Mouse (Mus musculus): Measurements from ENCODE around the gene Gcnt2.

The Gcnt2 gene

DNA sequence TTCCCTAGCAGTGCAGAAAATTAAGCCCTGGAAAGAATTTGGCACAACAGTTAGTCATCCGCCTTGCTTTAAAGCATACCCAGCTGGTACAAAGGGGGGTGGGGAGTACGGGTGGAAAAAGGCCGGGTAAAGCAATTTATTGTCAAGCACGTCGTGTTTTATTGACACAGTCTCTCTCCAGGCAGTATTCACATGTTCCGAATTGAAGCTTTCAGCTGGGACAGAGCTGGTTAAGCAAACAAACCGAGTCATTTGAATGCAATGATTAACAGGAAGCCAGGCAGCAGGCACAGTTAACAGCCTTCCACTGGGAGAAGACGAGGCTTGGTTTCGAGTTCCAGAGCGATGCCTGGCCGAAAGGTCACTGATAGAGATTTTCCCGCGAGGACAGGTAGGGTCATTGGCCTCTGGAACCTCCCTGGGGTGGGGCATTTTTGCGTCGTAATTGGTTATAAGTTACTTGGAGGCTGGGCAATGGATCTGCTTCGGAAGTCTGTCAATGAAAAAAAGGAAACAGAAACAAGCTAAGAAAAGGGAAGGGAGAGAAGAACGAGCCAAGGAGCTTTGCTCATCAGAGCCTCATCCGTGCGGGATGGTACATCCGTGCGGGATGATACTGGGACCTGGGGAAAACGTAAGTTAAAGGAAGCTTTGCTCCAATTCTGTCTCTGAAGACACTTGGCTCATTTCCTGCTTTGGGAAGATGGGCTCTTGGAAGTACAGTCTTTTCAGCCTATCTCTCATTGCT, at the start of gene Gcnt2:
Gene Gcnt2, plus strand, starts transcription at position 103 of the 748 bp plus-strand sequence.
- DNase-seq (ENCODE audit: low spot score), result no peak

DNA sequence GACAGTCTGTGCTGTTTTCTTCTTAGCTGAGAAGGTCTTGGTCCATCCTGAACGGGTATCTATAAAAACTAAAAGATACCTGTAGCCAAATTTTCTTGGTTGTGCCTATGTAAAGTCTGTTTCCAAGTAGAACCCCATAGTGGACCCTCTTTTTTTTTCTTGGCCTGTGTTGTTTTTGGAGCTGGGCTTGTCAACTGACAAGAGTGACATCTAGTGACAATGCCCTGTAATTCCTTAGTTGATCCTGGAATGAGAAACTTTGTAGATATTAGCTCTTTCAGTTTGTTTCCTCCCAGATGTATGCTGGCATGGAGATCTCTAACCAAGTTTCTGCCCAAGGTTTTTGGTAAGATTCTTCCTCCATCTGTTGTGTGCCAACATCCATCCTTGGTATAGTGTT, 38.9 kb upstream of the Gcnt2 start:
- no peak for DNase-seq (ENCODE audit: low spot score)

DNA sequence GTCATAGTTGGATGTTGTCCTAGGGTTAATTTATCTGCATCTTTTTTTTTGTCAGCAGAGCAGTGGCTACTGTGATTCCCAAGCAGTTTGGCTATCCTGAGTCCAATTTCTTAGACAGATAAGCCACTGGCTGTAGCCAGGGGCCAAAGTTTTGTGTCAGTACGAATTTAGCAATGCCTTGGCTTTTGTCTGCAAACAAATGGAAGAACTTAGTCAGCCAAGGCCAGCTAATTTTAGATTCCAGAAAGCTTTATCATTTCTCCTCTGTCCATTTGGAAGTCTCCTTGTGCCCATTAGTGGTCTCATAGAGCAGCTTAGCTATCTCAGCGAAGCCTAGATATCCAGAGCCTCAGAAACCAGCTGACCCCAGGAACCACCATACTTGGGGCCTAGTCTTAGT, 37.6 kb upstream of the Gcnt2 start:
- no peak for DNase-seq (ENCODE audit: low spot score)

DNA sequence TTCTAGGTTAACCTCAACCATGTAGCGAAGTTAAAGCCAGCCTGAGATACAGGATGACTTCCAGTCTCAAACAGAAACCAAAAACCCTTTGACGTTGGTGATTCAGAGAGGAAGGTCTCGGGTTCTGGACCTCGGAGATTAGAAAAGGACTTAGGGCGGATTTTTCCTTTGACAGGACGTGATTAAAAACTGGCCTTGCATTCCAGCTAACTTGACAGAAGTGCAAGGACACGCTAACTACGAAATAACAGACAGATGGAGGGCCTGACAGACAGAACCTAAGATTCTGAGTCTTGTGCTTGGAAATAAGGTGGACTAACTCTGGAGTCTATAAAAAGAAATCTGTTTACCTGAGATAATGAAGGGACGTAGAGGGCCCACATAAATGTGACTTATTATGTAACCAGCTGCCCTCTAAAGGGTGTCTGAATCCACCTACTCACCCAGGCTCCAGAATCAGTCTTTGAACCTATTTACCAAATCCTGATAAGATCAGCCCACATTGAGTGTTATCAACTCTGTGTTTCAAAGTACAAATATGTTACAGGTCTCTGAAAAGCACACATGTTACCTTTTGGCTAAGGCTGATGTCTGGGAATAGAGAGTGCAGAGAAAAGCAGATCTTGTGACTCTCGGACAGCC, 18.3 kb upstream of the Gcnt2 start:
- DNase-seq (ENCODE audit: low spot score), result no peak

GRCm38 (mm10) chr13:40842141-40842540, 17.4 kb upstream of the Gcnt2 start:
- no peak for DNase-seq (ENCODE audit: low spot score)

DNA sequence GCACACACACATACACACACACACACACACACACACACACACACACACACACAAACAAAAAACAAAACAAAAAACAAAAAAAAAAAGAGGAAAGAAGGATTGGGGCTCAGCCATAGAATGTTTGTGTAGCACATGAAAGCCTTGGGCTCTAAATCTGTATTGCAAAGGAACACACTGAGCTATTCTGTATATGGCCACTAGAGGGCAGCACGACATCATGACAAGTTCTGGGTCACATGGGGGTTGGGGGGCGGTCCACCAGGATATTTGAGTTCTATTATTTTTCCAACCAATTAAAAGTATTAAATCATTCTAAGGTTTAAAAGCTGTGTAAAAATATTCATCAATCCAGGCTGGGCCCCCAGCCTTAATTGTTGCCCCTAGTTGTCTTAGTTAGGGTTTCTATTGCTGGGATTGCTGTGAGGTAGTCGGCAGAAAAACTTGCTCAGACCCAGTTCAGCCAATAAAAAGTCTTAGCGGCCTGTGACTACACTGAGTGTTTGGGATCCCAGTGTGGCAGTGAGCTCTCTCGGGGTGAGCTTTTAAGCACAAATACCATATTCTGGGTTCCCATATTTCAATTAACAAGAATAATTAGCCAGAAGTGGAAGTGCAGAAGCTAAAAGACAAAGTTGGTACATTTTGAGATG, 16.0 kb upstream of the Gcnt2 start:
- DNase-seq (ENCODE audit: low spot score), result peak; percentile 63

DNA sequence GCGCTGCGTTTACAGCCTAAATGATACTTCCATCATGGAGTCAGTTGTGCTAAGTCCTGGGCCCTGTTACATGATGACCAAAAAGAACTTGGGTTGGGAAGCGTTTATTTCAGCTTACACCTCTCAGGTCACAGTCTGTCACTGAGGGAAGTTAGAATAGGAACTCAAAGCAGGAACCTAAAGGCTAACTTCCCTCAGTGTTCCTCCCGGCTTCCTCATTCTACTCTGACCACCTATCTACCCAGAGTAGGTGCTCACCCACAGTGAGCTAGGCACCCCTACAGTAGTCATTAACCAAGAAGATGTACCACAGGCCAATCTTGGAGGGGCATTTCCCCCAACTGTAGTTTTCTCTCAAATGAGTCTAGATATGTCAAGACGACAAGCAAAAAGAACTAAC, 15.4 kb upstream of the Gcnt2 start:
- no peak for DNase-seq (ENCODE audit: low spot score)

DNA sequence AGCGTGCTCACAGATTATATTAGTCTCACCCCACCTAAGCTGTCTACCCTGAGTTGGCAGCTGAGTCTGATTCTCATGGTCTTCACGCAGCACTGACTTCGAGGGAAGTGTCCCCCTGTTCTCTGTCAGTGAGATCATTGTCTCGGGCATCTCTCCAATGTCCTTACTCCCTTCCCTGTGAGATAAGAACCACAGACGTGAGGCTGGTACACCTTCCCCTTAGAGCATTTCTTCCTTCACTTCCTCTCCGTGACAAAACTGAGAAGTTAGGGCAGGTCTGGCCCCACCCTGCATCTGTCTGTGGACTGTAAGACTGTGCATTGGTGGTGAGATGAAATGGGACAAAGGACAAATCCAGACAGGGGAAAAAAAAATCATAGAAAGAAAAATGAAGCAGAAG, 13.6 kb upstream of the Gcnt2 start:
- DNase-seq (ENCODE audit: low spot score), result no peak

DNA sequence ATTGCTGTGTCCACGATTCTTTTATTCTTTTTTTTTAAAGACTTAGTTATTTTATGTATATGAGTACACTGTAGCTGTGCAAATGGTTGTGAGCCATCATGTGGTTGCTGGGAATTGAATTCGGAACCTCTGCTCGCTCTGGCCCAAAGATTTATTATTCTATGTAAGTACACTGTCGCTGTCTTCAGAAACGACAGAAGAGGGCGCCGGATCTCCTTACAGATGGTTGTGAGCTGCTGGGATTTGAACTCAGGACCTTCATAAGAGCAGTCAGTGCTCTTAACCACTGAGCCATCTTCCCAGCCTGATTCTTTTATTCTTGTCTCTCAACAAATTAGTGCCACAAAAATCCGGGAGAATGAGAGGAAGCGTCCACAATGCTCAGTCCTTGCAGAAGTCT, 13.2 kb upstream of the Gcnt2 start:
- DNase-seq (ENCODE audit: low spot score), result no peak

GRCm38 (mm10) chr13:40847898-40848297, 11.7 kb upstream of the Gcnt2 start:
- no peak for DNase-seq (ENCODE audit: low spot score)

DNA sequence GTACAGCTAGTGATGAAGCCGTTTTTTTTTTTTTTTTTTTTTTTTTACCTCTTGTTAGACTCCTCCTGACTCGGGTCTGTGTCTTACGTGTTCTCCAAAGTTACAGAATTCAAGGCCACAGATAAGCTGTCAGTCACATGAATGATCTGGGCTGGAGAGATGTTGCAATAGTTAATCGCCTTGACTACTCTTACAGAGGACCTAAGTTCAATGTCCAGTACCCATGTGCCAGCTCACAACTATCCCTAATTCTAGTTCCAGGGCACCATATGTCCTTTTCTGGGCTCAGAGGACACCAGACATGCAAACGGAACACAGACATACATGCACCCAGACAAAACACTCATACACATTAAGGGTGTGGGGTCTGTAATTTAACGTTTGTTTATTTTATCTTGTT, 8.9 kb upstream of the Gcnt2 start:
- DNase-seq (ENCODE audit: low spot score), result no peak

GRCm38 (mm10) chr13:40851281-40851680, 8.3 kb upstream of the Gcnt2 start:
- DNase-seq (ENCODE audit: low spot score), result no peak

DNA sequence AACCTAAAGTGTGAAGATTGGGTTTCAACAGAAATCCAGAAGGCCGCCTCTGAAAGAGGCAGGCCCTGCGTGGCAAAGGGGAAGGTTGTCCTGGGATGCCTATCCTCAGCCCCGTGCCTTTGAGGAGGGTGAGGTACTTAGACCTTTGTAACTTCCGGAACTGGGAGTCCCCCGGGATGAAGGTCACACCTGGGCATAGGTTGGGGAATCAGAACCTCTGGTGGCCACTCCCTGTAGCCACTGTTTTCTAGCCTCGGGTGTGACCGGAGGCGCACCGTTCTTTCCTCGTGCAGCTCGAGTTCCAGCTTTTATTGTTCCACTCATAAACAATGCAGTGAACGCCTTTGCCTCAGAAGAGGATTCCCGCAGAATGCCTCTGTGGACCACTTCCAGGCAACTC, 7.6 kb upstream of the Gcnt2 start:
- DNase-seq (ENCODE audit: low spot score), result no peak

GRCm38 (mm10) chr13:40852791-40853190, 6.8 kb upstream of the Gcnt2 start:
- no peak for DNase-seq (ENCODE audit: low spot score)

DNA sequence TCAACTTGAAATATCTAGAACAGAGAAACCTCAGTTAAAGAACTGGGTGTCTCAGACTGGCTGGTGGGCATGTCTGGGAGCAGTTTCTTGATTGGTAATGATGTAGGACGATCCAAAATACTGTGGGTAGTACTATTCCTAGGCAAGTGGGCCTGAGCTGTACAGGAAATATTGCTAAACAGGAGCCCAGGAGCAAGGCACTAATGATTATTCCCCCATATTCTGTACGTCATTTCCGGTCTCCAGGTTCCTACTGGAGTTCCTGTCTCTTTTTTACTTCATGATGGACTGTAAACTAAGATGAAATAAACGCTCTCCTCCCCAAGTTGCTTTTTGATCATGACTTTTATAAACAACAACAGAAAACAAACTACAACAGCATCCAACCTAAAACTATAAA, 5.7 kb upstream of the Gcnt2 start:
- no peak for DNase-seq (ENCODE audit: low spot score)

DNA sequence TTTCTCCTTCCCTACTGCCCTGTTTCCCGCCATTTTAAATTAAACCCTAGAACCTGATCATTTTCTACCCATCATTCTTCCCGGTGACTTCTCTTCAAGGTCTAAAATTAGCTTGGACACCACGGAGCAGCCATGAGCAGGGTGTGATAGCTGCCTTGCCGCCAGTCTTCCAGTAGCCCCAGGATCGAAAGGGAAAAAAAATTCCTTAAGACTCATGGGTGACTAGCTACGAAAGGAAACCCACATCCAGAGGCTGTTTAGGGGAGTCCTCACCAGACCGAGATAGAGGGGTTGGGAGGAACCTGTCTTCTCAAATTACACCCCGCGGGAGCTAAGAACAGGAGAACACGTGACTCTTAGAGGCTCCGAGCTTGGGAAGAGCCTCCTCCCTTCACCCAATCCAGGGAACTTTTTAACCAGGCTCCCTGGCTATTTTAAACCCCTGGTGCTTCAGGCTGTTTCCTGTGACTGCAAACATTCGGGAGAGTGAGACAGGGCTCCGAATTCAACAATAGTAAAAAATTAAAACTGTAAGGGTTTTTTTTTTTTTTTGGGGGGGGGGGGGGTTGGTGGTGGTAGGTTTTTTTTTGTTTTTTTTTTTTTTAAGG, 5.0 kb upstream of the Gcnt2 start:
- DNase-seq (ENCODE audit: low spot score), result no peak

- DNase-seq (ENCODE audit: low spot score), result no peak
Observed at GRCm38 (mm10) chr13:40855266-40855665, 4.3 kb upstream of the Gcnt2 start.

GRCm38 (mm10) chr13:40856786-40857185, 2.8 kb upstream of the Gcnt2 start:
- DNase-seq (ENCODE audit: low spot score), result no peak

GRCm38 (mm10) chr13:40857281-40857818, 2.2 kb upstream of the Gcnt2 start:
- no peak for DNase-seq (ENCODE audit: low spot score)

GRCm38 (mm10) chr13:40859225-40859624, 329 bp upstream of the Gcnt2 start:
- no peak for DNase-seq (ENCODE audit: low spot score)

- no peak for DNase-seq (ENCODE audit: low spot score)
Observed at GRCm38 (mm10) chr13:40863006-40863405, 3.5 kb downstream of the Gcnt2 start.

DNA sequence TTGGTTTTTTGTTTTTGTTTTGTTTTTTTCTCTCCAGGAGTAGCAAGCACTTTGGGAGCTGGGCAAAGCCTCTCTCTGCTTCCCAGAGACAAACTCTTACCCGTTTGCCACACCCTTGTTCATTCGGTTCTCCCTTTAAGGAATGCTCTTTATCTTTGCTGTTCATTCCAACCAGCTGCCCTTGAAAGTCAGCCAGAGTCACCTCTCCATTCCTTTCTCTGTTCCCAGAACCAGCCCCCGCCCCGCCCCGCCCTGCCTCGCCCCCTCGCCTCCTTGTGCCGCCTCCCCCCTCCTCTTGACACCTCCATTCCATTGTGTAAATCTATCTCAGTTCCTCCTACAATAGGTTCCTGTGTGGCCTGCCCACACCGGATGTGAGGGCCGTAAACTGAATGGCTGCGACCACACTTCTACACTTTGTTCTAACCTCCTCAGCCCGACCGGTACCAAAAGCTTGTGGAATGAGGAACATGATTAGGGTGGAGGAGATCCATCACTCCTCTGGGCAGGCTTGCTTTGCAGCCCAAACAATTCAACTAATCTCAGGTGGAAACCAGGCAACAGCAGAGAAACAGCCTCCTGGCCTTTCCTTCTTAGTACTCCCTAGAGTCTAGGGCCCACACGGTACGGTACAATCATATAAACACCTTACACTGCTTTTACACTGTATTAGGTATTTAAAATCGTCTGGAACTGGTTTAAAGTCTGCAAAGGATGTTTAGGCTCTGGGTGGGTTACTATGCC, 9.5 kb downstream of the Gcnt2 start:
- DNase-seq (ENCODE audit: low spot score), result no peak

Data from c-Kit-positive CD71-positive TER-119-positive erythroid progenitor cells, embryonic 14.5 days (primary cell).